Mouse (Mus musculus): ENCODE results near the gene Cd47.

DNA sequence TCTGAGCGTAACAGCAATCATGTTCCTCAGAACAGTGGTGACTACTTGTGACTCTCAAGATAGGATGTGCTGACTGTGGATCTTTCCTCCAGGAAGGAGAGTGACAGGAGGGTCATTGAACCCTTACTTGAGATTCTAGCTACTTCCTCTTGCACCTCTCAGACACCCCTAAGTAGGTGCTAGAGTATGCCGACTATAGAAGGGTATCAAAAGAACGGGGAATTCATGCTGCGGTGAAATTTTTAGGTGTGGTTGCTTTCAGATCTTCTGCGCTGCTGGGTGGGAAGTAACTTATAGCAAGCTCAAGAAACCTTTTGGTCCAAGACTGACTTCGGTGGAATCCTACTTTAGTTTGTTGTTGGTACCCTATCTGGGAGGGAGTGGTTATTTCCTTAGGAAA is 53.9 kb downstream of the Cd47 start:
- no peak for TF ChIP-seq POLR2A (IDR thresholded peaks at IDR 0.05; ENCODE audit: insufficient read length, low read depth)
- TF ChIP-seq MAX (IDR thresholded peaks at IDR 0.05; ENCODE audit: low read depth): no peak
- no peak for TF ChIP-seq POLR2AphosphoS2 (IDR thresholded peaks at IDR 0.05; ENCODE audit: insufficient read length, low read depth)
- no peak for TF ChIP-seq E2F4 (IDR thresholded peaks at IDR 0.05; ENCODE audit: insufficient read depth)
- no peak for TF ChIP-seq MYOD1 (IDR thresholded peaks at IDR 0.05; ENCODE audit: control insufficient read depth in 1 of 3, insufficient read length in 2 of 3, low read depth in 2 of 3)
- no peak for TF ChIP-seq USF1 (IDR thresholded peaks at IDR 0.05; ENCODE audit: low read depth)
- TF ChIP-seq REST (IDR thresholded peaks at IDR 0.05; ENCODE audit: insufficient read depth, insufficient read length): no peak
- no peak for TF ChIP-seq CEBPB (IDR thresholded peaks at IDR 0.05; ENCODE audit: insufficient read depth, poor library complexity, severe bottlenecking)
- TF ChIP-seq MYOG (IDR thresholded peaks at IDR 0.05; ENCODE audit: control insufficient read depth in 1 of 3, insufficient read depth in 1 of 3, insufficient read length in 2 of 3, low read depth in 2 of 3): no peak

Data from myocyte (in vitro differentiated cells).